Mouse (Mus musculus) heart, embryonic 14.5 days (tissue): ENCODE measurements around the gene Elp1. TPM values are rescaled to one million over a fixed set of nuclear protein-coding genes. Genes with fewer than 3 reads are reported as not detected.

Experiments used
- ATAC-seq: fragments of 200-750 bp; cut with Nextera tagmentation; 2 replicates; pipeline ENCODE4 v1.8.0; 2017; ENCODE audit warnings: low read depth, moderate TSS enrichment; ENCODE audit not compliant: insufficient number of reproducible peaks, insufficient read depth, low FRiP score
- H3K27ac ChIP-seq, 2 experiments: fragments of 200-500 bp in 1 of 2; fragments of 300-500 bp in 1 of 2; sonication (generic) in 1 of 2; replicated peaks in 1 of 2; 2 replicates each; pipeline ENCODE4 v1.5.1; 2012 to 2014; ENCODE audit warnings: low read depth in 2 of 2, low read length in 2 of 2, control low read depth in 1 of 2, mild to moderate bottlenecking in 1 of 2, mixed read lengths in 1 of 2; ENCODE audit not compliant: control insufficient read depth in 1 of 2, insufficient read depth in 1 of 2
- H3K27me3 ChIP-seq: fragments of 300-500 bp; sonication (generic); 2 replicates; pipeline ENCODE4 v1.6.1; 2014; ENCODE audit warnings: mild to moderate bottlenecking, low read length, control low read depth; ENCODE audit not compliant: control insufficient read depth, insufficient read depth
- H3K36me3 ChIP-seq: fragments of 300-500 bp; sonication (generic); 2 replicates; pipeline ENCODE4 v1.6.1; 2014; ENCODE audit warnings: mild to moderate bottlenecking, control low read depth, low read length, mixed read lengths; ENCODE audit not compliant: control insufficient read depth, insufficient read depth
- H3K4me1 ChIP-seq, 2 experiments: fragments of 200-500 bp in 1 of 2; fragments of 300-500 bp in 1 of 2; sonication (generic) in 1 of 2; 2 replicates each; pipeline ENCODE4 v1.6.1; 2012 to 2014; ENCODE audit warnings: low read length in 2 of 2, control low read depth in 1 of 2, mixed read lengths in 1 of 2; ENCODE audit not compliant: control insufficient read depth in 2 of 2, insufficient read depth in 2 of 2
- H3K4me2 ChIP-seq: fragments of 300-500 bp; sonication (generic); 2 replicates; pipeline ENCODE4 v1.6.1; 2014; ENCODE audit warnings: mild to moderate bottlenecking, low read length
- H3K4me3 ChIP-seq, 2 experiments: fragments of 200-500 bp in 1 of 2; fragments of 300-500 bp in 1 of 2; sonication (generic) in 1 of 2; 2 replicates each; pipeline ENCODE4 v1.5.1; 2012 to 2014; ENCODE audit warnings: low read length in 2 of 2, mild to moderate bottlenecking in 2 of 2, control low read depth in 1 of 2, low read depth in 1 of 2, moderate library complexity in 1 of 2; ENCODE audit not compliant: control insufficient read depth in 1 of 2, insufficient read depth in 1 of 2
- H3K9ac ChIP-seq: fragments of 300-500 bp; sonication (generic); 2 replicates; pipeline ENCODE4 v1.6.1; 2014; ENCODE audit warnings: mild to moderate bottlenecking, low read length
- H3K9me3 ChIP-seq: fragments of 300-500 bp; sonication (generic); 2 replicates; pipeline ENCODE4 v1.6.1; 2016; ENCODE audit warnings: low read length, control low read depth; ENCODE audit not compliant: control insufficient read depth
- WGBS: fragments of 180-500 bp; shearing (Covaris S2); extraction: QIAGEN DNeasy Blood & Tissue Kit; methylation state at CpG from one replicate; pipeline ENCODE4 v1.1.7; 2014; 5-methylcytosine and 5-hydroxymethylcytosine counted together
- polyA plus RNA-seq: library from polyadenylated mRNA; unstranded; fragments of >200 nt; fragmentation: Nextera tagmentation; extraction: Ambion mirVana; gene quantifications from 2 replicates; pipeline ENCODE4 v1.2.1, GENCODE M21; 2014

The Elp1 gene
- 36.6 and 39.2 TPM in 2 replicates for polyA plus RNA-seq

GRCm38 (mm10) chr4:56801907-56802668 lies at the start of gene Elp1, which contains the start of gene Fam206a:
Gene Elp1 (minus strand): TSS chr4:56802331.
Gene Fam206a (plus strand): TSS chr4:56802345.
- H3K27ac ChIP-seq = peak within 1 kb of the TSS; percentile 35 to 61
- H3K9me3 ChIP-seq = no peaks in the 10 kb centered on the region
- peak within 1 kb of the TSS; percentile 86 for H3K4me2 ChIP-seq
- H3K27me3 ChIP-seq = no peaks in the 10 kb centered on the region
- H3K36me3 ChIP-seq = peaks cover 59% of the 10 kb centered on the region
- peaks cover 0 to 17% of the 10 kb centered on the region in 2 experiments; a peak in 2 of 4 replicates for H3K4me1 ChIP-seq
- ATAC-seq = peak; percentile 91
- peak within 1 kb of the TSS; percentile 83 for H3K9ac ChIP-seq
- under 1% methylated on average over 72 of the region's 72 CpGs for WGBS
- H3K4me3 ChIP-seq = peak within 1 kb of the TSS; percentile 60 to 71

- H3K27ac ChIP-seq = peak overlapping the region in 1 of 2 experiments; percentile 46; a peak in 1 of 4 replicates
- H3K36me3 ChIP-seq = peaks cover 9% of the 10 kb centered on the region; the same call in 1 of the 2 replicates
- no peaks in the 10 kb centered on the region for H3K27me3 ChIP-seq
- no peak overlapping the region for H3K4me3 ChIP-seq
- 4% methylated on average over 6 of the region's 6 CpGs for WGBS
- no peaks in the 10 kb centered on the region for H3K9me3 ChIP-seq
- H3K9ac ChIP-seq = peak overlapping the region; percentile 2; the same call in 1 of the 2 replicates
- peak overlapping the region; percentile 34; the same call in 1 of the 2 replicates for H3K4me2 ChIP-seq
- H3K4me1 ChIP-seq = peaks cover 2 to 10% of the 10 kb centered on the region in 2 experiments; a peak in 3 of 4 replicates
- peak; percentile 59; the same call in 1 of the 2 replicates for ATAC-seq
Measured at GRCm38 (mm10) chr4:56850724-56851123, 48.6 kb upstream of the Elp1 start.

DNA sequence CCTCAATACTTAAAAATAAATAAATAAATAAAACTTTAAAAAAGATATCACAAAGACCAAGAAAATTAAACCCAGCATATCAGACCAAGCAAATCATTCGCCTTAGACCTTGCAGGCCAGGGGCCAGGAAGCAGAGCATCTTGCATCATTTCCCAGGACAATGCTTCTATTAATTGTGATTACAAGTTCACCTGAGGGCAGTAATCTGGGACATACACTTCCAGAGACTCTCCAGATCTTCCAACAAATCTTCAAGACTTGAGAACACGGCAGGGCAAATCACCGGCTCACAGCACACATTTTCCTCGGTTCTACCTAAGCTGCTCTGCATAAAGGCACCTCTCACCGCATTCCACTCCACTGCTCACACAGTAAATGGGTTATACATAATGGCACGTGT lies 45.9 kb upstream of the Elp1 start:
- Histone ChIP-seq H3K36me3 (peaks cover 19% of the 10 kb centered on the region), H3K4me3 (no peak overlapping the region), H3K27me3 (no peaks in the 10 kb centered on the region), H3K9me3 (peaks cover 4% of the 10 kb centered on the region; the same call in 1 of the 2 replicates), H3K4me2 (no peak overlapping the region), H3K4me1 (peaks cover 2 to 10% of the 10 kb centered on the region in 2 experiments; a peak in 3 of 4 replicates), H3K9ac (no peak overlapping the region), H3K27ac (no peak overlapping the region)
- WGBS = 82% methylated on average over 6 of the region's 6 CpGs
- ATAC-seq = no peak

GRCm38 (mm10) chr4:56847400-56847799 lies 45.3 kb upstream of the Elp1 start:
- Histone ChIP-seq H3K4me1 (peaks cover 3 to 10% of the 10 kb centered on the region in 2 experiments; a peak in 3 of 4 replicates), H3K9me3 (peaks cover 4% of the 10 kb centered on the region; the same call in 1 of the 2 replicates), H3K9ac (no peak overlapping the region), H3K27me3 (no peaks in the 10 kb centered on the region), H3K27ac (no peak overlapping the region), H3K36me3 (peaks cover 19% of the 10 kb centered on the region), H3K4me2 (no peak overlapping the region), H3K4me3 (no peak overlapping the region)
- ATAC-seq = no peak
- WGBS = 91% methylated on average over 3 of the region's 3 CpGs

DNA sequence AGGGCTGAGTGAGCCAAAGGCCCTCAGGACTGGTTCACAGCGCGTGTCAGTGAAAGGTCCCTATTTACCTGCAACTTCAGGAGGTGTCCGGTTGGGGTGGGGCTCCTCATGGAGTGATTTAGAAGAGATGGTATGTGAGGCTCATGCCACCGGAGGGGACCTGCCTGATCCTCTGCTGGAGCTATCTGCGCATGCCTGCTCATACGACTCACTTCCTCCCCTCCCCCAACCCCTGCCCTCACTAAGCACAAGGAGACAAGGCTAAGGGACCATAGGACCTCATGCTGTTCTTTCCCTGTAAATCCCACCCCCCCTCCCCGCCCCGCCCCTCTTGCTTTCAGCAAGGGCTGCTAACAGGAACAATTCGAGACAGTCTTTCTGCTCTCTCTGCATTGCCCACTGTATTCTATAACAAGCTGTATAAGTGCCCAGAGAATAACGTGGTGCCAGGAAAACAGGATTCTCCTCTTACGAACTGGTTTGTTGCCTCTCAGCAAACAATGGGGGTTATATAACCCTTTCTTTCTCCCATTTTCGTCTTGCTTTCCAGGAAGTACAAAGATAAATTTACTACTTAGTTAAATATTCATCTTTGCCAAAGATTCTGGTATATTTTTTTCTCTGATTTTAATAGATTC lies 43.9 kb upstream of the Elp1 start:
- Histone ChIP-seq H3K27ac (no peak overlapping the region), H3K4me2 (no peak overlapping the region), H3K9ac (no peak overlapping the region), H3K9me3 (peaks cover 4% of the 10 kb centered on the region; the same call in 1 of the 2 replicates), H3K4me3 (no peak overlapping the region), H3K4me1 (peaks cover 3 to 6% of the 10 kb centered on the region in 2 experiments; a peak in 2 of 4 replicates), H3K36me3 (peaks cover 25% of the 10 kb centered on the region), H3K27me3 (no peaks in the 10 kb centered on the region)
- no peak for ATAC-seq
- 60% methylated on average over 12 of the region's 12 CpGs for WGBS

DNA sequence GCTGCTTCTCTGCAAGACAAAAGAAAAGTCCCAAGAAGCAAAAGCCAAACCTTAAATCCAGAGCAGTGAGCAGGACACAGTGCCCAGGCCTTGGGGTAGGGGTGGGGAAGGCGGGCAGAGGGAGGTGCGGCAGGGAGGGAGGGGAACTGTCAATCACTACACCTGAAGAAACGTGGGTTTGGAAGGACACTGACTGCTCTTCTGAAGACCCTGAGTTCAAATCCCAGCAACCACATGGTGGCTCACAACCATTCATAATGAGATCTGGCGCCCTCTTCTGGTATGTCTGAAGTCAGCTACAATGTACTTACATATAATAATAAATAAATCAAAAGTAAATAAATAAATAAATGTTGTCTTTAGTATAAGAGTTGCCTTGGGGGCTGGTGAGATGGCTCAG lies 42.8 kb upstream of the Elp1 start:
- WGBS = 85% methylated on average over 4 of the region's 4 CpGs
- Histone ChIP-seq H3K4me3 (no peak overlapping the region), H3K9ac (no peak overlapping the region), H3K27me3 (no peaks in the 10 kb centered on the region), H3K4me2 (no peak overlapping the region), H3K4me1 (0 out of 4 replicates have a peak, but pooled peaks cover 0 to 2% of the 10 kb centered on the region in 2 experiments), H3K9me3 (peaks cover 4% of the 10 kb centered on the region; the same call in 1 of the 2 replicates), H3K27ac (no peak overlapping the region), H3K36me3 (peaks cover 32% of the 10 kb centered on the region)
- ATAC-seq = no peak

- no peak for ATAC-seq
- no peaks in the 10 kb centered on the region for H3K27me3 ChIP-seq
Measured at GRCm38 (mm10) chr4:56843963-56844362, 41.8 kb upstream of the Elp1 start.

More at GRCm38 (mm10) chr4:56843963-56844362, 41.8 kb upstream of the Elp1 start:
- no peak overlapping the region for H3K9ac ChIP-seq
- H3K9me3 ChIP-seq = peaks cover 4% of the 10 kb centered on the region; the same call in 1 of the 2 replicates
- no peak overlapping the region for H3K4me2 ChIP-seq
- H3K4me3 ChIP-seq = no peak overlapping the region
- 0 out of 4 replicates have a peak, but pooled peaks cover 0 to 2% of the 10 kb centered on the region in 2 experiments for H3K4me1 ChIP-seq
- WGBS = 89% methylated on average over 2 of the region's 2 CpGs
- H3K27ac ChIP-seq = no peak overlapping the region
- H3K36me3 ChIP-seq = peaks cover 34% of the 10 kb centered on the region
